Mouse (Mus musculus) bone marrow, adult 2 months (tissue): Measurements from ENCODE around the gene Itgb5. TPM values are rescaled to one million over a fixed set of nuclear protein-coding genes. Genes with fewer than 3 reads are reported as not detected.

Experiments used
- H3K27ac ChIP-seq: fragments of 200-500 bp; 2 replicates; pipeline ENCODE4 v1.5.1; 2012; ENCODE audit warnings: low read depth, mild to moderate bottlenecking, control low read depth, inconsistent platforms, low read length; ENCODE audit not compliant: control insufficient read depth, poor library complexity, insufficient read depth
- H3K4me1 ChIP-seq: fragments of 200-500 bp; 2 replicates; pipeline ENCODE4 v1.6.1; 2011; ENCODE audit warnings: low read length; ENCODE audit not compliant: control insufficient read depth, insufficient read depth
- H3K4me3 ChIP-seq: fragments of 200-500 bp; replicated peaks from 2 replicates; pipeline ENCODE3; 2011; ENCODE audit warnings: mild to moderate bottlenecking, low read depth, low read length, control low read depth; ENCODE audit not compliant: control insufficient read depth
- CTCF ChIP-seq: fragments of 200-500 bp; IDR thresholded peaks from 2 replicates; pipeline ENCODE4 v1.5.1; 2011; ENCODE audit warnings: low read length, control low read depth; ENCODE audit not compliant: control insufficient read depth, insufficient read depth
- POLR2A ChIP-seq: fragments of 200-500 bp; IDR thresholded peaks from 2 replicates; pipeline ENCODE4 v1.6.1; 2011; ENCODE audit warnings: low read depth, mild to moderate bottlenecking, control low read depth, low read length, borderline replicate concordance; ENCODE audit not compliant: control insufficient read depth
- WGBS: fragments of 180-500 bp; shearing (Covaris S2); methylation state at CpG from one replicate; pipeline ENCODE4 v1.1.7; 2018; 5-methylcytosine and 5-hydroxymethylcytosine counted together
- polyA plus RNA-seq: library from polyadenylated mRNA; stranded (reverse); fragments of >200 nt; gene quantifications from 2 replicates; pipeline ENCODE4 v1.2.4, GENCODE M21; 2011; ENCODE audit warnings: low replicate concordance; ENCODE audit not compliant: missing spikeins, insufficient read depth, insufficient read length

The Itgb5 gene
- polyA plus RNA-seq, 1 experiment: 31.1 TPM

DNA sequence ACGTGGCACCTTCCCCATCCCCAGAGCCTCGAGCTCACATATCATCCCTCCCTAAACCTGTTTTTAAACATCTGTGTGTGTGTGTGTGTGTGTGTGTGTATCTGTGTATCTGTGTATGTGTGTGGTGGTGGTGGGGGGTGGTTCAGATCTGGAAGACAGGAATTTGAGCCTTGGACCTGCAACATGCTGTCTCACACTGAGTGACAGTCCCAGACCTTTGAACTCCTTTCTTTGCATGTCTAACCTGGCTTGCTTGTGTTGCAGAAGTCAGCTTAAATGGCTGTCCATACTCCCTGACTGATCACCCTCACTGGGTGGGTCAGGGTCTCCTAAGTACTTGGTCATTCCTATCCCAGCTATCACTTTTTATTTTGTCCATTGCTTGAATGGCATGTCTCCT is 58.5 kb downstream of the Itgb5 start:
- 78% methylated on average over 2 of the region's 2 CpGs for WGBS
- TF ChIP-seq CTCF (no peak), POLR2A (no peak)
- no peak overlapping the region for H3K27ac ChIP-seq
- H3K4me1 ChIP-seq: peaks cover 5% of the 10 kb centered on the region; the same call in 1 of the 2 replicates
- H3K4me3 ChIP-seq: no peak overlapping the region

- 72% methylated on average over 13 of the region's 13 CpGs for WGBS
- Histone ChIP-seq H3K27ac (no peak overlapping the region), H3K4me1 (peaks cover 7% of the 10 kb centered on the region), H3K4me3 (no peak overlapping the region)
- TF ChIP-seq CTCF: no peak
- no peak for TF ChIP-seq POLR2A
Measured at GRCm38 (mm10) chr16:33889000-33889607, 59.6 kb downstream of the Itgb5 start.

DNA sequence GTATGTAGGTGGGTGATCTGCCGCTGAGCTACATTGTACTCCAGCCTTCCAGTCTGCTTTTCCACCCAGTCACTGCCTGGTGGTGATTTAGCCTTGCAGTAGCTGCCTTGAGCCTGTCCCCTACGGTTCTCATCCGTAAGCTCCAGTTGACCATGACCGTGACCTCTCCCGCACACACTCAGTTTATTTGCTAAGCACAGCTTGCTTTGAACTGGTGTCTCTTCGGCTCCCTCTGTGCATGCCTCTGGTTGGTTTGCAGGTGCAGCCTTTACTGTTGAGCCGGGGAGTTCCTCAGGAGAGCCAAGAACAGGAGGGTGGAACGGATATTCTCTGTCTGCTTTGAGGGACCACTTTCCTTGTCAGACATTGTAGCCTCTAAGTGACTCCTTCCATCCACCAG is 61.6 kb downstream of the Itgb5 start:
- peaks cover 5% of the 10 kb centered on the region for H3K4me1 ChIP-seq
- no peak overlapping the region for H3K4me3 ChIP-seq
- WGBS: 81% methylated on average over 8 of the region's 8 CpGs
- H3K27ac ChIP-seq: no peak overlapping the region
- TF ChIP-seq CTCF: no peak
- TF ChIP-seq POLR2A: no peak

GRCm38 (mm10) chr16:33891561-33892281 is 62.3 kb downstream of the Itgb5 start:
- Histone ChIP-seq H3K4me3 (no peak overlapping the region), H3K4me1 (peaks cover 5% of the 10 kb centered on the region), H3K27ac (no peak overlapping the region)
- TF ChIP-seq POLR2A (no peak), CTCF (no peak)
- 8% methylated on average over 14 of the region's 14 CpGs for WGBS

GRCm38 (mm10) chr16:33892539-33892938 is 63.1 kb downstream of the Itgb5 start:
- Histone ChIP-seq H3K27ac (no peak overlapping the region), H3K4me1 (peaks cover 5% of the 10 kb centered on the region)
- WGBS: 52% methylated on average over 6 of the region's 6 CpGs

GRCm38 (mm10) chr16:33893796-33894195 is 64.3 kb downstream of the Itgb5 start:
- Histone ChIP-seq H3K4me3 (no peak overlapping the region), H3K27ac (no peak overlapping the region), H3K4me1 (peaks cover 5% of the 10 kb centered on the region)
- WGBS: 54% methylated on average over 4 of the region's 4 CpGs
- no peak for TF ChIP-seq POLR2A
- TF ChIP-seq CTCF: no peak

More at GRCm38 (mm10) chr16:33892539-33892938, 63.1 kb downstream of the Itgb5 start:
- no peak overlapping the region for H3K4me3 ChIP-seq
- TF ChIP-seq CTCF: no peak
- no peak for TF ChIP-seq POLR2A

- 4% methylated on average over 1 of the region's 1 CpGs for WGBS
- Histone ChIP-seq H3K4me1 (peaks cover 5% of the 10 kb centered on the region), H3K27ac (no peak overlapping the region), H3K4me3 (no peak overlapping the region)
- TF ChIP-seq CTCF (no peak), POLR2A (no peak)
Measured at GRCm38 (mm10) chr16:33894449-33894848, 65.0 kb downstream of the Itgb5 start.

GRCm38 (mm10) chr16:33895690-33896089 is 66.2 kb downstream of the Itgb5 start:
- TF ChIP-seq POLR2A (no peak), CTCF (no peak)
- no peak overlapping the region for H3K4me3 ChIP-seq
- 69% methylated on average over 7 of the region's 7 CpGs for WGBS

More at GRCm38 (mm10) chr16:33895690-33896089, 66.2 kb downstream of the Itgb5 start:
- H3K4me1 ChIP-seq: peaks cover 5% of the 10 kb centered on the region
- no peak overlapping the region for H3K27ac ChIP-seq
